In genomic region chr6:83908386-83908785, GRCm38 (mm10) we compare ENCODE assay signal across 25 mouse cellular contexts.
"Had no signal": no experiment of that assay in that cellular context is flagged by ENCODE, and none has a peak within 500 bp of the region (broad histone marks: within the 10 kb centered on the region; RNA-seq: fewer than 3 reads in every experiment).

No protein-coding gene starts in this region.

- H3K9ac ChIP-seq: heart, embryonic 12.5 days; hindbrain, embryonic 12.5 days; hindbrain, embryonic 14.5 days; intestine, embryonic 15.5 days; limb, embryonic 12.5 days had no signal

- DNase-seq: gastrocnemius, adult 2 months; gastrocnemius, postnatal 10 days; gastrocnemius, postnatal 25 days; heart, postnatal 10 days; heart, postnatal 4 days; kidney, adult 18-20 months; kidney, adult 8-10 months; kidney, postnatal 10 days; kidney, postnatal 25 days; kidney, postnatal 4 days; layer of hippocampus, postnatal 36 days; liver had no signal

- ATAC-seq: hindbrain, embryonic 16.5 days; inflammation-experienced regulatory T-cells, adult 6 months; intestine, embryonic 15.5 days; intestine, postnatal 0 days had no signal

- H3K4me3 ChIP-seq: gastrocnemius, adult 2 months; heart, embryonic 10.5 days; heart, embryonic 12.5 days; hindbrain, embryonic 10.5 days; hindbrain, embryonic 12.5 days; intestine, embryonic 15.5 days; layer of hippocampus, adult 2 months; limb, embryonic 10.5 days; limb, embryonic 12.5 days had no signal

- H3K4me2 ChIP-seq: heart, embryonic 12.5 days; hindbrain, embryonic 12.5 days; hindbrain, embryonic 14.5 days; intestine, embryonic 15.5 days; limb, embryonic 12.5 days; liver, embryonic 11.5 days had no signal

- H3K27ac ChIP-seq: gastrocnemius, adult 2 months; heart, embryonic 10.5 days; hindbrain, embryonic 10.5 days; hindbrain, embryonic 12.5 days; hindbrain, embryonic 14.5 days; intestine, embryonic 15.5 days; layer of hippocampus, adult 2 months; limb, embryonic 10.5 days; limb, embryonic 12.5 days had no signal

- H3K4me1 ChIP-seq: heart, embryonic 10.5 days; heart, embryonic 12.5 days; hindbrain, embryonic 10.5 days; hindbrain, embryonic 12.5 days; intestine, embryonic 15.5 days; limb, embryonic 10.5 days; limb, embryonic 12.5 days had no signal

- H3K36me3 ChIP-seq: heart, embryonic 10.5 days; heart, embryonic 12.5 days; hindbrain, embryonic 10.5 days; hindbrain, embryonic 12.5 days; intestine, embryonic 15.5 days; limb, embryonic 10.5 days; limb, embryonic 12.5 days had no signal

- H3K9me3 ChIP-seq: heart, embryonic 10.5 days; heart, embryonic 12.5 days; hindbrain, embryonic 10.5 days; hindbrain, embryonic 12.5 days; intestine, embryonic 15.5 days; limb, embryonic 10.5 days; limb, embryonic 12.5 days had no signal

- H3K27me3 ChIP-seq: heart, embryonic 12.5 days; hindbrain, embryonic 12.5 days; limb, embryonic 12.5 days had no signal
